Mouse (Mus musculus): ENCODE results near the gene Pfn1.

GRCm38 (mm10) chr11:70607611-70608010 is 46.8 kb downstream of the Pfn1 start:
- TF ChIP-seq CTCF (IDR thresholded peaks at IDR 0.05; ENCODE audit: control insufficient read depth, insufficient read depth, insufficient replicate concordance, low read depth, low read length) (no peak), POLR2A (IDR thresholded peaks at IDR 0.05; ENCODE audit: control insufficient read depth, low read depth, low read length) (no peak)
